Mouse (Mus musculus) testis, adult 2 months (tissue): ENCODE measurements around the gene Spata2l. TPM values are rescaled to one million over a fixed set of nuclear protein-coding genes. Genes with fewer than 3 reads are reported as not detected.
"Not testable (repeated sequence)": the region's sequence is repeated elsewhere in the genome, so short reads cannot be mapped to it uniquely, and the experiment has no call there.

Experiments used
- H3K27ac ChIP-seq: fragments of 200-500 bp; 2 replicates; pipeline ENCODE4 v1.5.1; 2012; ENCODE audit warnings: low read depth, low read length; ENCODE audit not compliant: control insufficient read depth, insufficient read depth
- H3K27me3 ChIP-seq: fragments of 200-500 bp; 2 replicates; pipeline ENCODE4 v1.6.1; 2012; ENCODE audit warnings: mild to moderate bottlenecking, low read length, moderate library complexity; ENCODE audit not compliant: control insufficient read depth, insufficient read depth
- H3K36me3 ChIP-seq: fragments of 200-500 bp; 2 replicates; pipeline ENCODE4 v1.6.1; 2012; ENCODE audit warnings: mild to moderate bottlenecking, low read length; ENCODE audit not compliant: control insufficient read depth, insufficient read depth
- H3K4me1 ChIP-seq: fragments of 200-500 bp; 2 replicates; pipeline ENCODE4 v1.6.1; 2012; ENCODE audit warnings: low read length; ENCODE audit not compliant: control insufficient read depth, insufficient read depth
- H3K4me3 ChIP-seq: fragments of 200-500 bp; 2 replicates; pipeline ENCODE4 v1.5.1; 2012; ENCODE audit warnings: low read depth, mild to moderate bottlenecking, low read length, moderate library complexity, mixed read lengths; ENCODE audit not compliant: control insufficient read depth
- CTCF ChIP-seq: fragments of 200-500 bp; IDR thresholded peaks from 2 replicates; pipeline ENCODE4 v1.5.1; 2012; ENCODE audit warnings: low read depth, mild to moderate bottlenecking, inconsistent platforms, low read length, moderate library complexity; ENCODE audit not compliant: control insufficient read depth, insufficient read depth, insufficient replicate concordance
- POLR2A ChIP-seq: fragments of 200-500 bp; IDR thresholded peaks from 2 replicates; pipeline ENCODE4 v1.6.1; 2012; ENCODE audit warnings: low read depth, mild to moderate bottlenecking, inconsistent platforms, low read length, moderate library complexity; ENCODE audit not compliant: control insufficient read depth
- polyA plus RNA-seq: library from polyadenylated mRNA; depleted of rRNA; stranded (reverse); fragments of >200 nt; gene quantifications from 2 replicates; pipeline ENCODE4 v1.2.3, GENCODE M21; 2012; rRNA removed

The Spata2l gene
- polyA plus RNA-seq: 34.4 and 35.0 TPM in 2 replicates

GRCm38 (mm10) chr8:123235520-123236497 is at the start of gene Spata2l:
Spata2l (minus strand) TSS chr8:123236233.
- peak; percentile 29; the same call in 1 of the 2 replicates for TF ChIP-seq POLR2A
- no peak for TF ChIP-seq CTCF
- Histone ChIP-seq H3K27me3 (no peaks in the 10 kb centered on the region), H3K4me1 (peaks cover 18% of the 10 kb centered on the region), H3K27ac (peak within 1 kb of the TSS; percentile 93), H3K4me3 (peak within 1 kb of the TSS; percentile 87), H3K36me3 (no peaks in the 10 kb centered on the region)

- Histone ChIP-seq H3K27ac (no peak overlapping the region), H3K4me3 (no peak overlapping the region), H3K27me3 (no peaks in the 10 kb centered on the region), H3K36me3 (peaks cover 3% of the 10 kb centered on the region), H3K4me1 (no peaks in the 10 kb centered on the region)
- no peak for TF ChIP-seq CTCF
- TF ChIP-seq POLR2A: no peak
These were observed 48.5 kb upstream of the Spata2l start for GRCm38 (mm10) chr8:123284493-123284892.

- no peaks in the 10 kb centered on the region for H3K4me1 ChIP-seq
- H3K4me3 ChIP-seq: no peak overlapping the region
- H3K36me3 ChIP-seq: peaks cover 3% of the 10 kb centered on the region
- no peak overlapping the region for H3K27ac ChIP-seq
- H3K27me3 ChIP-seq: no peaks in the 10 kb centered on the region
- TF ChIP-seq POLR2A (no peak), CTCF (no peak)
These were observed 48.0 kb upstream of the Spata2l start for GRCm38 (mm10) chr8:123283991-123284390.

GRCm38 (mm10) chr8:123282994-123283393 is 47.0 kb upstream of the Spata2l start:
- not testable (repeated sequence) for H3K27ac ChIP-seq, H3K4me1 ChIP-seq, H3K4me3 ChIP-seq, H3K36me3 ChIP-seq, H3K27me3 ChIP-seq

GRCm38 (mm10) chr8:123280302-123281094 is 44.5 kb upstream of the Spata2l start:
- H3K4me3 ChIP-seq: no peak overlapping the region
- TF ChIP-seq POLR2A (no peak), CTCF (no peak)
- H3K36me3 ChIP-seq: peaks cover 1% of the 10 kb centered on the region
- H3K27ac ChIP-seq: no peak overlapping the region
- no peaks in the 10 kb centered on the region for H3K4me1 ChIP-seq
- H3K27me3 ChIP-seq: no peaks in the 10 kb centered on the region

GRCm38 (mm10) chr8:123279828-123280227 is 43.8 kb upstream of the Spata2l start:
- peaks cover 1% of the 10 kb centered on the region for H3K36me3 ChIP-seq
- no peaks in the 10 kb centered on the region for H3K4me1 ChIP-seq
- H3K27ac ChIP-seq: no peak overlapping the region
- no peaks in the 10 kb centered on the region for H3K27me3 ChIP-seq
- TF ChIP-seq POLR2A (no peak), CTCF (no peak)
- H3K4me3 ChIP-seq: no peak overlapping the region

- Histone ChIP-seq H3K27me3 (no peaks in the 10 kb centered on the region), H3K27ac (no peak overlapping the region), H3K36me3 (peaks cover 2% of the 10 kb centered on the region), H3K4me3 (no peak overlapping the region), H3K4me1 (no peaks in the 10 kb centered on the region)
- no peak for TF ChIP-seq CTCF
- TF ChIP-seq POLR2A: no peak
These were observed 42.4 kb upstream of the Spata2l start for GRCm38 (mm10) chr8:123278445-123278844.
